Mouse (Mus musculus) embryo, embryonic 10 days (tissue): ENCODE results near the gene H2-Oa.

Experiments
- DNase-seq: peaks from one replicate; pipeline ENCODE4 v3.0.0-alpha.2; 2015; ENCODE audit warnings: low spot score

Gene H2-Oa

DNA sequence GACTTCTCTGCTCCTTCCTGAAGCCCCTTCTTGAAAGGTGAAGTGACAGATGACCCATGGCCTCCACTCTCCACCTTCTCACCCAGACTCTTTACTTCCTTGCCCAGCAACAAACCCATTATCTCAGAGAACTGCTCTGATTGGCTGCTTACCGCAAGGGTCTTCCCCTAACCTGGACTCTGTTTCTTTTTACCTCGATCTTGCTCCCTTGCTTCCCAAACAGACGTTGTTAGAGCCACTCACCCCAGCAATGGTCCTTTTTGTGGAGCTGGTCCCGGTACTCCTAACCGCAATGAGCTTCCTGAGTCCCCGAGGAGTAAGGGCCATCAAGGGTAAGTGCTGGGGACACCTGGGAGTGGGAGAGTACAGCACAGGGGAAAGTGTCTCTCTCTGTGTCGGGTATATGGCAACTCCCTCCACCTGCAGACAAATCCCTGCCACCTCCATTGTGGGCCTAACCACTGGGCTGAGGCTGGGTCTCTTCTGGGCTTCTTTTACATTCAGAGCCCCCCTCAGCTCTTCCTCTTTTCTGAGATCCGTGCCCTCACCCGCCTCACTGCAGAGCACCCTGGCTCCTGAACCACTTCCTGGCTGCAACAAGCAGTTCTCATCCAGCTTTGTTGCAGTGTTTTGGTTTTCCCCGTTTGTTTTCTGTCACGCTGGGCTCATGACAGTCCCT is at the start of gene H2-Oa:
Gene H2-Oa (plus strand): TSS at position 144 of the 679 bp plus-strand sequence.
- no peak for DNase-seq

DNA sequence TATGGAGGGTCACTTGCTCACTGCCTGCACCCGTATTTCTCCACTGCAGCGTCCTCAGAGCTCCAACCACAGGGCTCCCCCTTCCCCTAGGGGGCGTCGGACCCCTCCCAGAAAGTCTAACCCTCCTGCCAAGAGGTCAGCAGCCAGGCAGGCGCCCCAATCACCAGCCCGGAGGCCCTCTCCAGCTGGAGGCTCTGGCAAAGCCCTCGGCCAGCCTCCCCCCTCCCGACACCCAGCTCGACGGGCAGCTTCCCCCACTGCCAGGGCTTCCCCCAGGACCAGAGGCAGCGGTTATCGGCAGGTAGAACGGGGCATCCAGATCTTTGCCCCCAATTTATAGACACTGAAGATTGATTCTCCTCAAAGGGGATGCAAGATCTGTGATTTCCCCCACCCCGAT is 46.2 kb upstream of the H2-Oa start:
- no peak for DNase-seq

DNA sequence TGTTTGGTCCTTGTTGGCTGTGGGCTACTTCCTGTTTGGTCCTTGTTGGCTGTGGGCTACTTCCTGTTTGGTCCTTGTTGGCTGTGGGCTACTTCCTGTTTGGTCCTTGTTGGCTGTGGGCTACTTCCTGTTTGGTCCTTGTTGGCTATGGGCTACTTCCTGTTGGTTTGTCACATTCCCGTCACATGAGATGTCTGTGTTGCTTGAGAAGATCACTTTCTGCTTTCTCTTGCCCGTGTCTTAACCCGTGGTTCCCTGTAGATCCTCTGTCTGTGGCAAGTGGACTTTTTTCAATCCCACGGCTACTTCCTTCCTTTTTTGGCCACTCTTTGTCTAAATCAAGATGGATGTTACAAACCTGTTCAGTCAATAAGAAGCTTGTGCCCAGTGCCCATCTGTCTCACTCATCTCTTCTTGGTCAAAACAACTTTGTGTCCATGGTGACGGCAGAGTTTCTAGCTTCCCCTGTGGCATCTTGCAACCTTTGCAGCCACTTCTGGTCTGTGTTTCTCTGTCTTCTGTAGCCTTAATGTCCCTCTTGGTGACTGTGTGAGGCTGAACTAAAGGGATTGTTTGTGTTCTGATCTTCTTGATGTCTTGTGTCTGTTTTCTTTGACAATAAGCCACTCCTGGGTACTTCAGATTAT is 44.6 kb upstream of the H2-Oa start:
- no peak for DNase-seq

DNA sequence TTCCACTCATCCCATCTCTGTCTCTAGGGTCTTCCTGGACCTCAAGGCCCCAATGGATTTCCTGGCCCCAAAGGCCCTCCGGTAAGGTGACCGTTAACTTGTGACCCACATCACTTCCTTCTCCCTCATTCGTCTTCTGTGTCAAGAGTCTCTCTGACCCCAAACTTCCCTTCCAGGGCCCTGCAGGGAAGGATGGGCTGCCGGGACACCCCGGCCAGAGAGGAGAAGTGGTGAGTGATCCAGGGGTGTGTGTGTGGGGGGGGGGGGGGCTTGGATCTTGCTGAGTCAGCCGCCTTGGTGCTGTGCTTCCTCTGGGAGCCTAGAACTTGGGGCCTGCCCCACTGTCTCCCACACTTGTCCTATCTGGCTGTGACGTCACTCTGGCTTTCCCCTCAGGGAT is 34.9 kb upstream of the H2-Oa start:
- DNase-seq, result no peak

DNA sequence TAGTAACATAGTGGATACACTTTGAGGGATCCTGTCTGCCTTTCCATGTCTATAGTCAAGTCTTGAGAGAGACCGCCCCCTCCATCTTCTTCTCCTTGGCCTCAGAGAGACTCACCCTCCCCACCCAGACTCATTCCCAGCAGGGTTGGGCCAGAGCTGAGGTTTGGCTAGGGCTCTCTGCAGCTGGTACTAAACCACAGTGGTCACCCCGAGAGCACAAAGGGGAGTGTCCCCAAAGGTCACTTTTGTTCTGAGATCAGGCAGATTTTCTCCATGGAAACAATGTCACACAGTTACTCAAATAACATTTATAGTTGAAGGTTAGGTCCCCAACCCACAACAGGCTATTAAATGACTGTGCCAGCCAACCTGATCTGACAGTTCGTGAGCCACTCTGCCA is 23.3 kb upstream of the H2-Oa start:
- no peak for DNase-seq

DNA sequence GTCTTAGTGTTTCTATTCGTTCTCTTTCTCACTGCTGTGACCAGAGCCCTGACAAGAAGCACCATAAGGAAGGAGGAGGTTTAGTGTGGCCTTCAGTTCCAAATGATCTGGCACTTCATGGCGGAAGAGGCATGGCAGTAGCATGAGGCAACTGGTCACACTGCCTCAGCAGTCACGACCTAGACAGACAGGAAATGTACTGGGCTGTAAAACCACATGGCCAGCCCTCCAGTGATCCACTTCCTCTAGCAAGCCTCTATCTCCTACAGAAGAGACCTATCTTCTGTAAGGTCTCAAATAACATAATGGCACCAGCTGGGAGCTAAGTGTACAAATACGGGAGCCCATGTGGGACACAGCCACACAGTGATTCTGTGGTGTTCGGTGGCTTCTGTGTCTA is 20.0 kb upstream of the H2-Oa start:
- DNase-seq, result no peak

DNA sequence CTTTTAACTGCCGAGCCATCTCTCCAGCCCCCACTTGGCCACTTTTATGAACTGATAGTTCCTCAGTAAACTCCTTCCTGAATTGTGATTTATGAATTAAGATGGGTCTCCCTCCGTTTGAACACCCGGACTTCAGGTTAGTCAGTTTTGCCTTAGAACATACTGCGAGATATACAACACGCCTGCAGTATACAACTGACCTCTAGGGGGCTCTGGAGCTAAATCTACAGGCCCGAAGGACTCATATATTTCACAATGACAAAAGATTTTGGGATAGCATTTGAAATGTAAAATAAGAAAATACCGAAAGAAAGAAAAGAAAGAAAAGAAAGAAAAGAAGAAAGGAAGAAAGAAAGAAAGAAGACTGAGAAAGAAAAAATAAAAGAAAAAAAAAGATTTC is 16.9 kb upstream of the H2-Oa start:
- peak; percentile 34 for DNase-seq

DNA sequence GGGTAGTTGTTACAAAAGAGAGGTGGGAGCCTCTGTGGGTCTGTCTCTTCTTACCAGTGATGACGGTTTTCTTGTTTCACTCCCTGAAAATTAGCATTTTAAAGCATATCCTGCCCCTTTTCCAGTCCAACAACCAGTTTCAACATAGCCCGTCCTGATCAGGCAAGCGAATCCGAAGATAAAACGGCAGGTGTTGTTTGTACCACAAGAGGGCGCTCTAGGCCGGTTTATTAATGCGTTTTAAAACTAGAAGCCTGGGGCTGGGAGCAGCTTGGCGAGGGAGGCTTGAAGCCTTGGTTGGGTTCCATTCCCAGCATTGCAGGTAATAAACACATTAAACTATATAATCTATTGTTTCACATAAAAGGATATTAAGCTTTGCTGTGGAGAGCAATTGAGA is 14.6 kb upstream of the H2-Oa start:
- DNase-seq, result peak; percentile 82

DNA sequence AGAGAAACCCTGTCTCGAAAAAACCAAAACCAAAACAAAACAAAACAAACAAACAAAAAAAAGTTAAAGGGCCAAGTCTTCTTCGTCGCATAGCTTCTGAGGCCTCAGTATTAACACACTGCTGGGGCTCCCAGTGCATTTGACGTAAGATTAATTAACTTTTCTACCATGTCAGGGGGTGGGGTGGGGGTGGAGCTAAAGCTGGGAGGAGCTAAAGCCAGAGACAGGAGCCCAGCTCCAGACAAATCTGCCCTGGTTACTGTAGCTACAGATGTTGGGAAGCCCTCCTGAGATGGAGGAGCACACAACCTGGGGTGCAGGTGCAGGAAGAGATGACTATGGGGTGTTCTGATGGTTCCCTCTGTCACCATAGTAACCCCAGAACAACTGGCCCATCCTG is 14.0 kb upstream of the H2-Oa start:
- no peak for DNase-seq

DNA sequence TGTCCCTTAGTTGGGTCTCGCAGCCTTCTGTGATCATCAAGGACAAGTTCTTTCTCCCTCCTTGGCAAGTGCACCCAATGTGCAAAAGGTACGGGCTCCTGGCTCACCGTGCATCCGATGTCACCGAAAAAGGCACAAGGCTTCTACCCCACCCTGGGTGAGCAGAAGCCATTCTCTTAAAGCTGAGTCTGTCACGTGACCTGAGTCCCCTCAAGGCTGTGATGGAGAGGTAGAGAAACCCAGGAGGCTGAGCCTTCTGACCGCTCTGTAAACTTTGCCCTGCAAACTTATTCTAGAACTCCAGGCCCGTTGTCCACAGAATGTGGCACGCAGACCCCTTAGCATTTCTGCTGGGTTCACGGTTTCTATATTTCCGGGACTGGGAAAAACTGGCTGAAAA is 13.1 kb upstream of the H2-Oa start:
- no peak for DNase-seq

DNA sequence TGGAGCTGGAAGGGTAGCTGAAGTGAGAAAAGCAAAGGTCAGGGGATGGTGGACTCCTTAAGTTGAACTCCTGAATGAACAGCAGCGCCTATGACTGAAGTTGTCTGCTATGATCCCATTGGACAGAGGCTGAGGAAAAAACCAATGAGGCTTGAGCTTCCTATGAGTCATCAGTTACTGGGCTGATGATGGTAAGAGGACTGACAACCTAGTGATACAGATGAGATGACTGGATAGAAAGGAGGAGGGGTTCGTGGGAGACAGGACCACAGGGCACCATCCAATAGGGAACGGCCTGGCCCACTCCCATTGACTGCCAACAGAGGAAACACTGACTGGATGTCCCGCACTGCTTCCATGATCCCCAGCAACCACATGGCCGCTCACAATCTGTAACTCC is 12.5 kb upstream of the H2-Oa start:
- peak; percentile 73 for DNase-seq

DNA sequence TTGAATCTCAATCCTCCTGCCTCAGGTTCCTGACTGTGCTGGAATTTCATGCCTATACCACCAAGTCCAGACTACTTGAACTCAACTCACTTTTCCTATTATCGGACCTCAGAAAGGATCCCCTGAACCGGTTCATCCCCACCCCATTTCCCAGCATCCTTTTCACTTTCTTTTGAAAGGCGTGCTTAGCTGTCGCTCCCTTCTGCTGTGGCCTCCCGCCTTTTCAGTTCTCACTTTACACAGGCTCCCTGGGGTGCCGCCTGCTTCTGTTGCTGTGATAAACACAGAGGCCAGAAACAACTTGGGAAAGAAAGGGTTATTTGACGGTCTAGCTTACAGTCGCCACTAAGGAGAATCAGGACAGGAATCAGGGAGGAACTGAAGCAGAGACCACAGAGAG is 9.0 kb upstream of the H2-Oa start:
- DNase-seq, result no peak

DNA sequence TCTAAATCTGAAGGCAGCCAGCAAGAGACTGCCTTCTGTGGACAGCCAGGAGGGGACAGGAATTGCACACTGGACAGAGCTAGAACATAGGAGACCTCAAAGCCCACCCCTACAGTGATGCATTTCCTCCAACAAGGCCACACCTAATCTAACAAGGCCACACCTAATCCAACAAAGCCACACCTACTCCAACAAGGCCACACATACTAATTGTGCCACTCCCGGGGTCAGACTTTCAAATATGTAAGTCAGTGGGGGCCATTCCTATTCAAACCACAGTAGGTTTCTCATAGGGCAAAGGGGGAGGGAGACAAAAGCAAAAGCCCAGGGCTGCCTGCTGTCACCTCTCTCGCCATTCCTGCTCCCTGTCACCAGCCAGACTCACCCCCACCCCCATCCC is 4.8 kb upstream of the H2-Oa start:
- no peak for DNase-seq

DNA sequence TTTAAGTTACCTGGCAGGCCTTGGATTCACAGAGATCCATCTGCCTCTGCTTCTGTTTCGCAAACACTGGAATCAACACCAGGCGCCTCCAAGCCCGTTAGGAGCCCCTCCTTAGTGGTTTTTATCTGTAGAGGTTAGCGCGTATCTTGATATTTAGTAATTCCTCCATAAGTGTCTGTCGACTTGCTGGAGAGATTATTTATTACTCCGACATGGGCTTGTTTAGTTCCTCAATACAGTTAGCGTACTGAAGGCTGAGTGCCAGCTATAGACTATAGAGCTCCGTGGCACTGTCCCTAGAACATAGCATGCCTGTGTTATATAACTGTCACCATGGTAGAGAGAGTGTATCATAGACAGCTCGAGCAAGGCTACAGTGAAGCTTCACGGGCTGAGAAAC is 4.0 kb upstream of the H2-Oa start:
- DNase-seq, result no peak

DNA sequence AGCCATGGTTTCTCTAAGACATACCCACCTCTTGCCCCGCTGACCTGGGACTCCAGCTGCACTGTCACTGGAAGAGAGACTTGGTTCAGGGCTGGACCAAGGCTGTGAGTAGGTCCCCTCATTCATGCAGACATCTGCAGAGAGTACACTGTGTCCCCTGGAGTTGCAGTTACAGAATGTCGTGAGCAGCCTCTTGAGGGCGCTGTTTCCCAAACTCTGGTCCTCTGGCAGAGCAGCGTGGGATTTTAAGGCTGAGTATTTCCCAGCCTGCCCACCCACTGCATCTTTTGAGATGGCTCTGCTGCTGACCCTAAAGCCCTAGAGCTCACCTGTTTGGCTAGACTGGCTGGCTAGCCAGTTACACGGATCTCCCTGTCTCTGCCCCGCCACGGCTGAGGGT is 1.2 kb upstream of the H2-Oa start:
- peak; percentile 51 for DNase-seq

DNA sequence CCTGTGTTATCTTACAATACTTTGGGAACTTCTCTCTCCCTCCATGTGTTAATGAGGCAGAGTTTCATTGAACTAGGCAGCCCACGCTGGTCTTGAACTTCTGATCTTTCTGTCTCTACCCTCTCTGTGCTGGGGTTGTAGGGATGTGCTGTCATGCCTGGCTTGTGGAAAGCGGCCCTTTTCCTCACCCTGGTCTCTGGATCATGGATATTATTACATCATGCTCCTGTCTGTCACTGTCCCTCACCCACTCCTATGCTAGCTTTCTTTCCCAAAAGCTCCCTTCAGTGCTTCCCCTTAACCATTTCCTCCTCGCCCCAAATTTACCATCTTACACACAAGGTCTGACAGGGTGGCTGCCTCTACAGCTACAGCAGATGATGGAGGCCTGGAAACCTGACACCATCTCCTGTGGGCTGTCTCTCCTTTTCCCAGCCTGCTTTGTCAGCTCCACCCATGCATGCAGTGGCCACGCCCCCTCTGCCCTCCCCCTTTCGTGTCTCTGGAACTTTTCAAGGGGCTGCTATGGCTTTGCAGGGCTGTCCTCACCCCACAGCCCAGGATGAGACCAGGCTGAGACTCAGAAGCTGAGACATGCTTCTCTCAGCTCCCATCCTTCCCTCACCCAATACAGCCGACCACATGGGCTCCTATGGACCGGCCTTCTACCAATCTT is 1.2 kb downstream of the H2-Oa start:
- peak; percentile 89 for DNase-seq

DNA sequence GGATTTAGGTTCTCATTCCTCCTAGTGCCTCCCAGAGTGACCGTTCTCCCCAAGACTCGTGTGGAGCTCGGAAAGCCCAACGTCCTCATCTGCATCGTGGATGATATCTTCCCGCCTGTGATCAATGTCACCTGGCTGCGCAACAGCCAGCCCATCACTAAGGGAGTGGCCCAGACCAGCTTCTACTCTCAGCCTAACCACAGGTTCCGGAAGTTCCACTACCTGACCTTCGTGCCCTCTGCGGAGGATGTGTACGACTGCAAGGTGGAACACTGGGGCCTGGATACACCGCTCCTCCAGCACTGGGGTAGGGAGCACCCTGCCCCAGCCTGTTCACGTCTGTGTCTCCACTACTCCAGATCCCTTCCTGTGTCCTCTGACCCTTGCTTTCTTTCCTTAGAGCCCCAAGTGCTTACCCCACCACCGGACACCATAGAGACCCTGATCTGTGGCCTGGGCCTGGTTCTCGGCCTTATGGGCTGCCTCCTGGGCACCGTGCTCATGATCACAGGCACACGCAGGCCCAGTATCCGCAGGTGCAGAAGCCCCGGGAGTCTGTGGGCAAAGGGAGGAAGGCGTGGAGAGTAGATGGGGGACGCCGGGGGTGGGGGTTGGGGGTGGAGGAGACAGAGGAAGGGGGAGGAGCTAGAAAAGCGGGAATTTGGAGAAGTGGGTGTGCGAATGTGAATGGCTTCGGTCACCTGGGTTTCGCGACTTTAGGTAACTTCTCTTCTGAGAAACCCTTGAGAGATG is 2.3 kb downstream of the H2-Oa start:
- no peak for DNase-seq

DNA sequence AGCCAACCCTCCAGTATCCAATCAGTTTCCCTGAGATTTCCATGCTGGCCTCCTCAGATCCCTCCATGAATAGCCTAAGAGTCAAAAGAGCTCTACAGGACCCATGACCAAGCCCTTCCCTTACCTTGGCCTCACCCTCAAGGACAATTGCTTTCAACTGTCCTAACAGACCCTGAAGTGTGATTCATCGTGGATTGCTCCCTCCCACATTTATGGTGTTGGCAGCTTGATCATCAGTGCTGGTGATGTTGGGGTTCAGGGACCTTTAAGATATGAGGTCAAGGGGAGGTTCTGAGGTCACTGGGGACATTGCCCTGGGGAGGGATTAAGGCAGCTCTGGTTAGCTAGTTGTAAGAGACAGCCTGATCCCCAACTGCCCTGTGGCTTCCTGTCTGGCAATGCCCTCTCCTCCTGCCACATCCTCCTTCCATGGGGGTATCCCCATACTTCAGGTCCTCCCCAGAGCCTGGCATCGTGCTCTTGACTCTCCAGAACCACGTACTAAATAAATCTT is 4.4 kb downstream of the H2-Oa start:
- no peak for DNase-seq

DNA sequence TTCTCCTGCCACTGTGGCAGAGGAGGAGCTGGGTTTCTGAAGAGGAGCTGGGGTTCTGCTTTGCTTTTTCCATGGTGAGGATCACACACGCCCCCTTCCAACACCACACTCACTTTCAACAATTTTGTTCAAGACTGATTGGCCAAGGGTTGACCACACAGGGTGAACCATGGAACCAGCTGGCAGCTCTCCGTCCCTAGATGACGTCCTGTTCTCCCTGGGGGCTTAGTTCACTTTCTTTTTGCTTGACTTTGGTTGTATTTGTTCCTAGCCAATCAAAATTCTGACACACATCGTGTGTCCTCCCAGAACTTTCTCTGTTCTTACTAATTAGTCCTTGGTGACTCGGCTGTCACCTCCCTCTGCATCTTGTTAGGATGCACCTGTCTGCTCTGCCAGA is 5.1 kb downstream of the H2-Oa start:
- DNase-seq, result no peak

DNA sequence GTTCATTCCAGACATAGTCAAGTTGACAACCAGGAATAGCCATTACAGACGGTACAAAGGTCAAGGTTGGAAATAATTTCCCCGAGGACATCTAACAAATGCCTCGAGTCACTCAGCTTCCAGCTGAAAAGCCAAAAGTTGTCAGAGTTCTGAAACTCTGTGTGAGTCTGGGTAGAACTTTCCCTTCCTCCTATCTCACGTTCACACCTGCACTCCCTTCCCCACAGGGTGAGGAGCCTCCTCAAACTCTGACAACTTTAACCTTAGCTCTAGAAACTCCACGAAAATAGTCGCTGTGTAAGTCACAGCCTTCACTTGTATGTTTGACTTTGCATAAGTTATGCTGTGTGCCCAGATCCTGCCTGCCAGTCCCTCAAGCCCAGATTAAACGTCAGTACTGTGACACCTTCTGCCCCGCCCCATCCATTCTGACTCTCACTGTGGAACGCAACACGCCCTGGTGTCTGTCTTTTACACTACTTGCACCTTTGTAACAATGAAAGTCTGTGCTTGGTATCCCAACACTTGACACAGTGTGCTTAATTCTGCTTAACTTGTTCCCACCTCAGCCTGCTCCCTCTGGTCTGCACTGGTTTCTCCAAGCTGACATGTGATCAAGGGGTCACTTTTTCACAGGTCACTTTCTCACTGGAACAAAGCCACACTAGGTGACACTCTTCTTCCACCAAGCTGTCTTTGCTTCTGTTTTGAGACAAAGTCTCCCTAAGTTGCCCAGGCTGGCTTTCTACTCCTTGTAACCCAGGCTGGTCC is 6.8 kb downstream of the H2-Oa start:
- DNase-seq, result no peak

DNA sequence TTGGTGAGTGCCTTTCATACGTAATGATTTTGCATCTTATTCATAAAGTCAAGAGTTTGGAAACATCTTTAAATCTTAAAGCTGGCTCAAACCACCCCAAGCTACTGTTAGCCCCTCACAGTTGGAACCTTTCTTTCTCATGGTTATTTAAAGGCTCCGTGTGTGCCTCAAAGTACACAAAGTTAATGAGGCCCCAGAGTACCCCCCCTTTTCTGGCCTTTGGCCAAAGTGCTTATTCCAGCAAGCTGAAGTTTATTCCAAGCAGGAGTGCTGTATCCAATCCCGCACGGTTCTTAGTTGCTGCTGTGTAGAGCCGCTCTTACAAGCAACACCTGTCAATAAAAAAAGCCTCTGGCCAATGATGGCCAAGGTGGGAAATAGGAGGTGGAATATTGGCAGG is 7.4 kb downstream of the H2-Oa start:
- DNase-seq, result no peak

DNA sequence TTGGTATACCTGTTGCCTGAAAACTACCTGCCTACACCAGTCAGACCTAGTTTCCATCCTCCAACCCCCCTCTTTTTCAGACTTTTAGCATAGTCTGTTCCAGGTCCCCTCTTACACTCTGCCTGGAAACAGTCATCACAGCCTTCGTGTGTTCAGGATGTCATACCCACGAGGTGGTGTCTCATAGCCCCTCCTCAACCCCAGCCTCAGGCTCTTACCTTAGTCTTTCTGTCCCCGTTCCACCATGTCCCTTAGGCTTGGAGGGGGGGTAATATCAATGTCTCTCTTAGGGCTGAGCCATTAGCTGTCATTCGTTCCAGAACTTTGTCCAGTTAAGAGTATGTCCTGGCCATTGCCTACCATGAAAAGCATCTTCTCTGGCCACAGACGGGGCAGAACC is 9.0 kb downstream of the H2-Oa start:
- DNase-seq, result no peak
